Mouse (Mus musculus): ENCODE results near the gene Dock2.

The Dock2 gene

GRCm38 (mm10) chr11:34415884-34416618, 367.6 kb downstream of the Dock2 start:
- DNase-seq = no peak

DNA sequence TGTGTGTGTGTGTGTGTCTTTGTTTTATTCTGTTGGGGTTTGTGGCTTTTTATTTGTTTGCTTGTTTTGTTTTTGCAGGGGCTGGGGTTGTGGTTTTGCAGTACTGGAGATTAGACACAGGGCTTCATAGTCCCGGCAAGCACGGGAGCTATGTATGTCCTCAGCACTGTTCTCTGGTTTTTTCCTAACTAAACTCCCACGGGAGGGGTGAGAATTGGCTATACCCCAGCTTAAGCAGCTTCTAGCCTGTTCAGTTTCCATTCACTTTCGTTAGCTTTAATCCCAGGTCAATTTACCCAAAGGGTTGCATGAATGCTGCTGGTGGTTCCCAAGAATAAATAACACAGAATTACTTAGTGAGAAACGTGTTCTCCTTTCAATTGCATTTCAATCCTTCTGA, 376.8 kb downstream of the Dock2 start:
- no peak for DNase-seq

DNA sequence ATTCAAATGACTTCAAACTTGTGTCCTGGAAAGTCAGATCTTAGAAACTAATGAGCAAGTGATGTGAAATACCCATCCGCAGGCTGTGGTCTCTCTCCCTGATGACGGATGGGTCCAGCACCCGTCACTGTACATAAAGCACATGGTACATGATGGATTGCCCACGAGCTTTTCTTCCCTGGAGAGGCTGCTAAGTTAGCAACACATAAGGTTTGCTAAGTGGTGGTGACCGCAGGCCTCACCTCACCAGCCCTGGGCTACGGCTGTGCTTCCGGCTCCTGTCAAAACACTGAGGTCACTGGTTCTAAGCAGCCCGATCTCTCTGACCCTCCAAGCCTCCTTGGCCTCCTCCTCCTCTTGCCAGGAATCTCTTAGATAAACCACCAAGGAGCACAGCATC, 377.4 kb downstream of the Dock2 start:
- DNase-seq = no peak

DNA sequence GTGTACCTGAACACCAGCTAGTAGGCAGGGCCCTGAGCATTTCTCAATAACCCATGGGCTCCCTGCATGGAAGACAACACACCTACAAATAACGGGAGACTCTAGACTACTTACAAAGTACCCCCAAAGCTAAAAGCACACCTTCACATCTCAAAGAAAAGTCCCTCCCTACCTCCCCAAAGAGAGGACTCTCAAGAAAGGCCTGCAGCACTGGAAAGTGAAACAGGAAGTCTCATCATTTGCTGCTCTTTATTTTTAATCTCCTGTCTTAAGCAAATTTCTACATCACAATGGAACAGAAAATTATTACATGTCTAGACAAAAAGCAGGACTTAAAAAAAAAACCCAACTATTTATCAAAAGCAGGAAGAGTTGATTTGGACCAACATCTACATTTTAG, 378.4 kb downstream of the Dock2 start:
- DNase-seq = no peak

- DNase-seq = no peak
Observed at GRCm38 (mm10) chr11:34401343-34401742, 382.3 kb downstream of the Dock2 start.

- no peak for DNase-seq
Observed at GRCm38 (mm10) chr11:34398555-34398954, 385.1 kb downstream of the Dock2 start.

DNA sequence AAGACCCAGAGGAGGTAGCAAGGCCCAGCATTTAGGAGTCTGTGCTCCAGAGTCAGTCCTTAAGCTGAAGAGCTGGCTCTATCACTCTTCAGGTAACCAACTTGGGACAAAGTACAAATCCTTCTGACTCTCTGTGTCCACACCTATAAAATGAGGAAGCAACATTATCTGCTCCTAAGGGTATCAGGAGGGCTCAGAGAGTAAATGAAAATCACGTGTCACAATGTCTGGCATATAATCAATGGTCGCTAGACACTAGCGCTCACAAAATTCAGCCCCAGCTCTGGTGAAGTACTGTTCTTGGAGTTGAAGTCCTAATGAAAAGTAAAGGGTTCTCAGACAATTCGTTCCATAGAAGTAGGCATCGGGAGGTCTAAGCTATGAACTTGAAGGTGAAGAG, 386.0 kb downstream of the Dock2 start:
- DNase-seq = no peak

GRCm38 (mm10) chr11:34395802-34396201, 387.9 kb downstream of the Dock2 start:
- no peak for DNase-seq

- DNase-seq = no peak
Observed at GRCm38 (mm10) chr11:34392105-34392504, 391.6 kb downstream of the Dock2 start.

GRCm38 (mm10) chr11:34389261-34390116, 394.2 kb downstream of the Dock2 start:
- no peak for DNase-seq

GRCm38 (mm10) chr11:34385001-34385688, 398.5 kb downstream of the Dock2 start:
- DNase-seq = no peak

DNA sequence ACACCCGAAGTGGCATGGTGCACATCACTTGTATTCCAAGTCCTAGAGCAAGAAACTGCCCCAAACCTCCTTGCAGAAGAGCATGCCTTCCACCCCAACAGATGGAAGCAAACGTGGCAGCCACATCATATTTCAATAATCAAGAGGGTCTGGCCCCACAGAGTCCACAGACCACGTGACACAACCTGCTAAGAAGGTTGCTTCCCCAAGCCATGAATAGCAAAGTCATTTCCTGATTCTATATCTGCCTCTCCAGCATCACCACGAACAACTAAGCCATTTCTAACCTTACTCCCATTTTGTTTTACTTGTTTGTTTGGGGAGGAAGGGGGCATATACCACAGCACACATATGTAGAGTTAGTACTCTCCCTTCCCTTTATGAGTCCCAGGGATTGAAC, 399.5 kb downstream of the Dock2 start:
- DNase-seq = no peak

- no peak for DNase-seq
Observed at GRCm38 (mm10) chr11:34383501-34383900, 400.2 kb downstream of the Dock2 start.

- DNase-seq = no peak
Observed at GRCm38 (mm10) chr11:34377649-34378048, 406.0 kb downstream of the Dock2 start.

DNA sequence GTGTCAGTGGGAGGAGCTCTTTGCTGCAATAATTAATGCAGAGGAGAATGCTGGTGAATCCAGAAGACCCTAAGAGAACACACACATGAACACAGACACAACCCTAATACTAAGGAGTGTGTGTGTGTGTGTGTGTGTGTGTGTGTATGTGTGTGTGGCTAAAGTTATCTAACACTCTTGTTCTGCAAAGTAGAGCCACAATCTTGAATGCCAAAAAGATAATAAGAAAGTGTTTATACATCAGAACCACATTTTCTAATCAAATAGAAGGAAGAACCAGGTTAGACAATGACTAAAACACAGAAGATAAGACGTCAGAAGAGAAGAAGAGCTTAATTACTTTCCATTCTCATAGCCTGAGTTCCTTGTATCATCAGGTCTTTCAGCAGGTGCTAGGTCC, 408.1 kb downstream of the Dock2 start:
- no peak for DNase-seq

DNA sequence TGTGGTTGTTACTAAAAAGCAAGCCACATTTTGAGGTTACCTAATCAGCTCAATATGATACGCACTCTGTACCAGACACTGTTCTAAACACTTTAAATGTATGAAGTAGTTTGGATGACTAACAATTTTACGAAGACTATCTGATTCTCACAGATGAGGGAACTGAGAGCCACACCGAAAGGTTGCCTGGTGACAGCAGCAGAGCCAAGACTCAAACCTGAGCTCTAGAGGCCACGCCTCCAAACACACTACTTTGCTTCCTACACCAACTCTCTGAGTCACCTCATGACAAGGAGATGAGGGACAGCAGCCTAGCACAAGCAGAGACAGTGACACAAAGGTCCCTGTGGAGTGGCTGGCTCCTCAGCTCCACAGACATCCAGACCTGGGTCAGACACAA, 411.5 kb downstream of the Dock2 start:
- DNase-seq = no peak

DNA sequence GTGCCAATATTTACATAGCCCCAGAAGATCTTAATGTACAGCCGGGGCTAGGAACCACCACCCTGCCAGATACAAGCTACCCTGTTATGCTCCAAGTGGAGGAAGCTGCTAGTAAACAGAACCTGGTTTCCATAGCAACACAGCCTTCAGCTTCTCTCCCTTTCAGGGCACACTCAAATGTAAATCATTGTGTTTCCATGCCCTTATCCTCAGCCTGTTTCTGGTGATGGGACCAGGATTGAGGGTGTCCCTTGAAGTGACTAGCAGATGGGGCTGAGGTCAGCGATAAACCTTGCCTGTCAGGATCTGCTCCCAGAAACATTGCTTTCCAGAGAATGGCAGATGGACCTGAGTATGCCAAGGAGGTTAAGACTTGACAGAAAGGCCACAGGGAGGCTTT, 427.6 kb downstream of the Dock2 start:
- DNase-seq = no peak

DNA sequence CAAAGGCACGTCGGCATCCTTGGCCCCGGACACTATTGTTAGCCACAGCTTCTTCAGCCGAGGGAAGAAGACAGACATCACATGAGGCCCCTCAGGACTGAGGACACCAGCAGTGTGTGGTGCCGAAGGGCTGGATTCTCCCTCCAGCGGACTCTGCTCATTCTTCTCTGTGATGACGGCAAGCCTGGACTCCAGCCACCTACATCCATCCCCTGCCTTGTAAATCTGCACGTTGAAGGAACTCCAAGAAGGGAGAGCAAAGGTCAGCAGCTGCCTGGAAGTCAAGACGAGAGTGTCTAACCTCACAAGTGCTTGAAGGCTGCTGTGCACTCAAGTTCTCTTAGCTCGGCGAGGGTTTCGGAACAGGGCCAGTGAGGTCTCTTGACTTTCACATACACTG, 428.3 kb downstream of the Dock2 start:
- DNase-seq = no peak

DNA sequence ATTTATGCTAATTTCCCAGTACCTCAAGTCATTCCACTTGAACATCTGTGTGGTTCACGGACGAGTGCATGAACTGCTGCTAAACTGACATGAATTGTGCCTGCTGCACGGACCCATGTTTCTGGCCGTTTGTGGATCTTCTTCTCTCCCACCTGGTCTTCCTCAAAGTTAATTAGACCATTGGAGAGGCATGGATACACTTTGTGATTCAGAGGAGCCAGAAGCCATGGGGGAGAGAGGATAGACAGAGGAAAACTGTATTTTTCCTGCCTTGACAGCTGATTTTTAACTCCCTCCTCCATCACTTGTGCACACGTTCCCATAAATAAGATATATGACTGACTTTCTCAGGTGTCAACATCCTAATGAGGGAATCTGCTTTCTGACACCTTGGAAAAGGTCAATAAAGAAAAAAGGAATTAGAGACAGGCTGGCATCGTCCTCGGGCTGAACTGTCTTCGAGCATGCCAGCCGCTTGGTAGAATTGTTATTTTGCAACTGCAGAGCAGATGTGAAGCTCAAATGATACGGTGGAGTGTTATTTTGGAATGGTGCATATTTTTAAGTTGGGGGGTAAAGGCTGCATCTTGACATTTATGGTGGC, 434.1 kb downstream of the Dock2 start:
- no peak for DNase-seq

DNA sequence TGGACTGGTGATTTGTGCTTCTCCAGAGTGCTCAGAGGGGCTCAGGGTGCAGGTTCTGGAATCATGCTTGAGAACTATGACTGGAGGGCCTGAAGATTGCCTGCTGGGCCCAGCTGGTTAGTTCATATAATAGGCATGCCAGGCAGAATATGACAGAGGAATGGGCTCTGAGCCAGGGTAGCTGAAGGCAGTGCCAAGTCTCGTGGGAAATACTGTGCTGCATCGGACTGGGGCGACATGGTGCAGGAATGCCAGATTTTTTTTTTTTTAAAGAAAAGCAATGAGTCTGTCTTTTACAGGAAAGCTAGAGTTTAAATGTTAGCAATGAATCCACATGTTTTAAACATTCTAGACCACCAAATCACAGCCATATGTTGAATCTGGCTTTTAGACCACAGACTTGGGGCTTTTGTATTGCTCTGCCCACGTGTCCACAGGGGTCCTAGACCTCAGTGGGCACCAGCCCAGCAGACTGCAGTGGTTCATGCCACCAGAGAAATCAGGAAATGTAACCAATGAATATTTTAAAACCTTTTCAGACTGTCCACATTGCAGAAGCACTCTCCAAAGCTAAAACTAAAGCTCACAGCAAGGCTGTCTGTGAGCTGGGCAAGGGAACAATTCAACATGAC, 435.3 kb downstream of the Dock2 start:
- no peak for DNase-seq

GRCm38 (mm10) chr11:34344310-34344709, 439.4 kb downstream of the Dock2 start:
- DNase-seq = no peak

GRCm38 (mm10) chr11:34343742-34344307, 439.9 kb downstream of the Dock2 start:
- no peak for DNase-seq

Measured in spleen, adult 18-20 months (tissue).